Mouse (Mus musculus): ENCODE results near the gene Abca16. TPM values are rescaled to one million over a fixed set of nuclear protein-coding genes. Genes with fewer than 3 reads are reported as not detected.

Abca16 gene
- polyA plus RNA-seq, 1 experiment, result not detected

- TF ChIP-seq CTCF (IDR thresholded peaks at IDR 0.05; ENCODE audit: insufficient read depth, low read length) (no peak), POLR2A (IDR thresholded peaks at IDR 0.05; ENCODE audit: borderline replicate concordance, extremely low read depth, low read depth, low read length) (no peak)
- WGBS, result 58% methylated on average over 8 of the region's 8 CpGs
- no peak overlapping the region for H3K4me3 ChIP-seq (replicated peaks; ENCODE audit: extremely low read depth, low read depth, low read length)
- DNase-seq, result no peak
- no peaks in the 10 kb centered on the region for H3K4me1 ChIP-seq (ENCODE audit: control insufficient read depth, insufficient read depth, low read length)
These were observed 157.9 kb downstream of the Abca16 start for GRCm38 (mm10) chr7:120567366-120567765.

GRCm38 (mm10) chr7:120576520-120576919 is 167.1 kb downstream of the Abca16 start:
- Histone ChIP-seq H3K4me3 (replicated peaks; ENCODE audit: extremely low read depth, low read depth, low read length) (no peak overlapping the region), H3K4me1 (ENCODE audit: control insufficient read depth, insufficient read depth, low read length) (no peaks in the 10 kb centered on the region)
- TF ChIP-seq POLR2A (IDR thresholded peaks at IDR 0.05; ENCODE audit: borderline replicate concordance, extremely low read depth, low read depth, low read length) (no peak), CTCF (IDR thresholded peaks at IDR 0.05; ENCODE audit: insufficient read depth, low read length) (no peak)
- 65% methylated on average over 3 of the region's 3 CpGs for WGBS
- DNase-seq, result no peak

Other genes with a start within 250 kb of the Abca16 start
- not detected in 2 replicates for gene Anks4b, start 235.8 kb upstream of the Abca16 start, polyA plus RNA-seq (2012; rRNA removed)
- 4.7 and 5.2 TPM in 2 replicates for gene Crym, start 207.5 kb upstream of the Abca16 start, polyA plus RNA-seq (2012; rRNA removed)
- 0.14 TPM in 1 of 2 replicates, not detected in the other for gene Abca14, start 205.7 kb upstream of the Abca16 start, polyA plus RNA-seq (2012; rRNA removed)
- not detected in 2 replicates for gene Abca15, start 81.0 kb upstream of the Abca16 start, polyA plus RNA-seq (2012; rRNA removed)
- 28.5 and 53.0 TPM in 2 replicates for gene Uqcrc2, start 225.5 kb downstream of the Abca16 start, polyA plus RNA-seq (2012; rRNA removed)

Measured in lung, adult 2 months (tissue).